Mouse (Mus musculus) left cerebral cortex, postnatal 4 days (tissue): Measurements from ENCODE around the gene Sash1. TPM values are rescaled to one million over a fixed set of nuclear protein-coding genes. Genes with fewer than 3 reads are reported as not detected.

ENCODE experiments used
- DNase-seq: peaks from one replicate; pipeline ENCODE4 v3.0.0-alpha.2; 2022
- intact Hi-C: fragments of 180-260 bp; cut with DNase I; formaldehyde crosslinking; loops from one replicate; pipeline ENCODE4 v1.15.1; 2025
- total RNA-seq, 2 experiments: library from RNA; stranded (reverse); gene quantifications; 2 replicates each; pipeline ENCODE4 v1.2.3; 2021

The Sash1 gene
- total RNA-seq, 2 experiments from 2014 or later, result 43.6 to 49.2 TPM

DNA sequence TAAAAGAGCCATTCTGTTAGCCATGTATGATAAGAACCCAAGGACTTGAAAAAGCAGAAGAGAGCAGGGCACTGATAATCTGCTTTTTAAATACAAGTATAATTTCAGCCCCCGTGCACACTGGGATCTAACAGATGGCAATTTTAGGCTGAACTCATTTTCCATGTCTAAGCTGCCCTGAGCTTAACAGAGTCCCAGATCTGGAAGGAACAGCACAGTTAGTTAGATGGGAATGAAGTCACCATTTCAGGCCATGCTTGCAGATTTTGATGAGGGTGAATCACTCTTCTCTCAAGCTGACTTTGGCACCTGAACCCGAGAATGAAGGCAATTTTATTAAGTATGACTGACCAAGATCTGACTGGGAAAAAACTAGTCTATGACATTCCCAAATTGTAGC, 28.9 kb downstream of the Sash1 start:
- intact Hi-C loops, result no loop called here
- DNase-seq, result no peak

- DNase-seq, result no peak
- intact Hi-C loops, result no loop called here
Observed at GRCm38 (mm10) chr10:8853326-8853725, 32.5 kb downstream of the Sash1 start.

GRCm38 (mm10) chr10:8851625-8852024, 34.2 kb downstream of the Sash1 start:
- no peak for DNase-seq
- intact Hi-C loops, result no loop called here

DNA sequence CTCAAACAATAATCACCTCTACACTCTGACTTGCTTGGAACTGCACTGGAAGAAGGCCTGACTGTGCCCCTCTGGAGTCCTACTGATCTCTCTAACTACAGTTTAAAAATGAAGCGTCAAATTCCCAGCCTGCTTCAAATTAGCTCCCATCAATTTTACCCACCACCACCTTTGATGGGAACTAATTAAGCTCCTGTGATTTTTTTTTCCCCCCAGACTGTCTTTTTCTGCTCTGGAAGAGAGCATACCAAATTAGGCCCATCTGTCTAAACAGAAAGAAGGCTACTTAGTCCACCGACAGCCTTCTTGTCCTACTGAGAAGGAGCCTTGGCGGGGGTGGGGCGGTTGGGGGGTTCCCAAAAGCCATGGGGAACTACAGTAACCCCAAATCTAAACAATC, 37.9 kb downstream of the Sash1 start:
- DNase-seq, result no peak
- intact Hi-C loops, result no loop called here

DNA sequence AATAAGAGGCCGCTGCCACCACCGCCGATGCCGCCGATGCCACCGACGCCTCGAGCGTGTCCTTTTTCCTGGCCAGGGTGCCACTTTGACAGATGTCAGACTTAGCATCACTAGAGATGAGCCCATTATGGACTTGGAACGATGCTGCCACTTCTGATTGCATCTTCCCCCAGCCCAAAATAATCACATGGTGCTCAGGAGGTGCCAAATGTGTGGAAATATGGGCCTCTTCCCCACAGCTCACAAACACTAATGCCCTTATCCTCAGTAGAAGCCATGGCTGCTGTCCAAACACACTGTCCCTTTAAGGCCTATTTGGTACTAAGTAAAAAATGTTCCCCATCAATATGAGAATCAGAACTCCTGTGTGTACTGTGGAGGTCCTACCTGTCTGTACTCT, 39.6 kb downstream of the Sash1 start:
- peak; percentile 50 for DNase-seq
- intact Hi-C loops, result no loop called here

DNA sequence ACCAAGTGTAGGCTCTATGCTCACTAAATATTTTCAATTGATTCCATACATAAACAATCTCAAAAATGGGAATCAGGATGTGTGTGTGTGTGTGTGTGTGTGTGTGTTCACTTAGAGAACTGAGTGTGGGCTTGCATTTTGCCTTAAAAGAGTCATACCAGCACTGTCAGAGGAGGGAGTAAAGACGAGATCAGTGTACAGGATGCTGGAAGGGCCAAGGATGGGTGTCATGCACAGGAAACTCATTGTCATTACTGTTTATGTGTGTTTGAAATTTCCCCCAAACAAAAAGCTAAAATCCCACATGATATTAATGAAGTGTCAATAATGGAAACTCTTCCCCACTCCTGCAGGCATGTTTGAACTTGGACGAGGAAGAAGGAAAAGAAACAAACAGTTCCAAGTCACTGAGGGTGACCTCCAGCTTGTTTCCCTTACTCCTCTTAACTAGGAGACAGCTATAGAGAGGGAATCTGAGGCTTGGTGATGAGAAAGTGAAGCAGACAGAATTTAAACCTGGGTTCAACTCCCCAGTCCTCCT, 40.6 kb downstream of the Sash1 start:
- intact Hi-C loops, result no loop called here
- DNase-seq, result no peak

GRCm38 (mm10) chr10:8839956-8840355, 45.9 kb downstream of the Sash1 start:
- intact Hi-C loops, result no loop called here
- no peak for DNase-seq

GRCm38 (mm10) chr10:8833816-8834464, 51.9 kb downstream of the Sash1 start:
- DNase-seq, result peak; percentile 17
- intact Hi-C loops, result no loop called here

GRCm38 (mm10) chr10:8826303-8826702, 59.6 kb downstream of the Sash1 start:
- intact Hi-C loops, result no loop called here
- no peak for DNase-seq

DNA sequence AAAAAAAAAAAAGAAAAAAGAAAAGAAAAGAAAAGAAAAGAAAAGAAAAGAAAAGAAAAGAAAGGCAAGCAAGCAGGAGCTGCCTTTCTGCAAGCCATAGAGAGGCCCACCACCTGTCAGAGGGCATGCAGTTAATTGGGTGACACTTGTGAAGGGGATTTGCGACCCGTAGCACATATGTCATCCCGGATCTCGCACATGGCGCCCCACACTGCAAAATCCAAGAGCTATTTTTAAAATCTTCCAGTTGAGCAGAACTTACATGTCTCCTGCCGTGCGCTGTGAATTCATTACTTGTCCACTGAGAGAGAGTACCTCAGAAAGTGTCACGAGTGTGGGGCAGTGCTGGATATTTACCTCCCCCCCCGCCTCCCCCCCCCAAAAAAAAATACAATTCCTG, 60.0 kb downstream of the Sash1 start:
- DNase-seq, result peak; percentile 53
- intact Hi-C loops, result no loop called here

- intact Hi-C loops, result no loop called here
- no peak for DNase-seq
Observed at GRCm38 (mm10) chr10:8818066-8818465, 67.8 kb downstream of the Sash1 start.

DNA sequence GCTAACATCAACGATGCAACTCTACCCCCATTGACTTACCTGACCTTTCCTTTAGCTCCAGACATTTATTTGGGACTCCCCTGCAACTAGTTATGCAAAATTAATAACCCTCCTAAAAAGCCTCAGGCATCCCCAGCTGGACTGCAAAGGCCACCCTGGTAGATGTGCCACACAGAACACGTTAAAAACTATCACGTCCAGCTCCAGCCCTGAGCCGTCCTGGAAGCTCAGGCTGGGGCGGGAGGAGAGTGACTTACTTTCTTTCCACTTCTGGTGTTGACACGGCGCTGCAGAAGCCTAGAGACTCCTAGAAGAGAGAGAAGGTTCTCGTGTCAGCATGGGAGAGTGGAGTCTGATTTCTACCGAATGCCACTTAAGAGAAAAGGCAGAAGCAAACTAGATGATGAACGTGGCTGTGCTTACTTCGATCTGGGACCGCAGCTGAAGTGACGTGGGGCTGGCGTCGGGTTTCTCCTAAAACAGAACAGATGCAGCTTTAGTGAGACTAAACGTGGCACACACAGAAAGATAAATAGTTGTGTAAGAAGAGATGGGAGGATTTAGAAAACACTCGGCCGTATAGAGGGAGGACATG, 71.8 kb downstream of the Sash1 start:
- no peak for DNase-seq
- intact Hi-C loops, result no loop called here

- DNase-seq, result peak; percentile 35
- intact Hi-C loops, result no loop called here
Observed at GRCm38 (mm10) chr10:8813259-8813658, 72.6 kb downstream of the Sash1 start.

- intact Hi-C loops, result no loop called here
- no peak for DNase-seq
Observed at GRCm38 (mm10) chr10:8812807-8813206, 73.1 kb downstream of the Sash1 start.

GRCm38 (mm10) chr10:8811261-8812039, 74.4 kb downstream of the Sash1 start:
- no peak for DNase-seq
- intact Hi-C loops, result no loop called here

DNA sequence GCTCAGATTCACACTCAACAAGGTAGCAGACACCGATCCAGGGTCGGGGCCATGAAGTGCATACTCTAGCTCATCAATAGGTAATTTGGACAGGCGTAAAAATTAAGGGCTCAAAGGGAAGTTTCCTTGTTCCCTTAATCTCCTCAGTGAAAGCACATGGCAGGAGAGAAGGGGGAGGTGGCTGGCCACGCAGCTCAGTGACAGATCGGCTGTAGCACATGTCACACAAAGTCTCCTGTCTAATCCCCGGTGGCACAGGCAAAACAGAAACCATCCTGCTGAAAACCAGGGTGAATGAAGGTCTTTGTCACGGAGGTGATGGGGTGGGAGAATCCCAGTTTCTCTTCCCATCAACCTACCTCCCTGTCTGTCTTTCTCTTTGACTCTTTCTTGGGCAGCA, 75.4 kb downstream of the Sash1 start:
- intact Hi-C loops, result no loop called here
- DNase-seq, result no peak

GRCm38 (mm10) chr10:8808383-8808782, 77.5 kb downstream of the Sash1 start:
- intact Hi-C loops, result no loop called here
- DNase-seq, result no peak

- intact Hi-C loops, result no loop called here
- DNase-seq, result peak; percentile 30
Observed at GRCm38 (mm10) chr10:8807581-8807980, 78.3 kb downstream of the Sash1 start.

GRCm38 (mm10) chr10:8805402-8805801, 80.5 kb downstream of the Sash1 start:
- no peak for DNase-seq
- intact Hi-C loops, result no loop called here

GRCm38 (mm10) chr10:8804292-8804691, 81.6 kb downstream of the Sash1 start:
- peak; percentile 57 for DNase-seq
- intact Hi-C loops, result no loop called here

- no peak for DNase-seq
- intact Hi-C loops, result no loop called here
Observed at GRCm38 (mm10) chr10:8801719-8802347, 84.0 kb downstream of the Sash1 start.
